Mouse (Mus musculus) ES-Bruce4 (cell line): ENCODE measurements around the gene Gm17334.

ENCODE experiments used
- CTCF ChIP-seq: IDR thresholded peaks from one replicate; pipeline ENCODE4 v1.8.1; 2011; ENCODE audit warnings: low read depth, low read length
- POLR2A ChIP-seq: IDR thresholded peaks from one replicate; pipeline ENCODE4 v1.8.1; 2011; ENCODE audit warnings: low read length; ENCODE audit not compliant: insufficient read depth

DNA sequence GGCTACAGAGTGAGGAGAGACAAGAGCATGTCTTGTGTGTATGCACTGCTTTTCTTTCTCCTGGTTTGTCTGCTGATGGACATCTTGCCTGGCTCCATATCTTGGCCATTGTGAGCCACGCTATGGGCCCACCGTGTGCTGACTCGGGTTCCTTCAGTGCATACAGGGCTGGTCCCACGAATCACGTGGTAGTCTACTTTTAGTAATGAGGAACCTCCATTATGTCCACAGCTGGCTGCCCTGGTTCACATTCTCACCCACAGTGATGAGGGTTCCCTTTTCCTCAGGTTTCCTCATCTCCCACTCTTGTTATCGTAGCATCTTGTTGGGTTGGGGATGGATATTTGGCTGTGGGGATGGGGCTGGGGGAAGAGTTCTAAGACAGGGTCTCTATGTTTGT, 24.4 kb downstream of the Gm17334 start:
- TF ChIP-seq CTCF (no peak), POLR2A (no peak)
